Mouse (Mus musculus) olfactory bulb, adult 2 months (tissue): ENCODE measurements around the gene Ghrl.
"Not testable (repeated sequence)": the region's sequence is repeated elsewhere in the genome, so short reads cannot be mapped to it uniquely, and the experiment has no call there.

Experiments
- CTCF ChIP-seq: fragments of 200-500 bp; IDR thresholded peaks from 2 replicates; pipeline ENCODE4 v1.5.1; 2012; ENCODE audit warnings: low read depth, mild to moderate bottlenecking, low read length, moderate library complexity; ENCODE audit not compliant: insufficient read depth
- POLR2A ChIP-seq: fragments of 200-500 bp; IDR thresholded peaks from 2 replicates; pipeline ENCODE4 v1.6.1; 2012; ENCODE audit warnings: mild to moderate bottlenecking, low read depth, low read length, moderate library complexity; ENCODE audit not compliant: insufficient read depth

- TF ChIP-seq POLR2A, CTCF: not testable (repeated sequence)
These were observed 47.7 kb downstream of the Ghrl start for GRCm38 (mm10) chr6:113672029-113672428.
